Mouse (Mus musculus) 3T3-L1 (cell line): ENCODE data around the gene Lgals4.

Source experiments
- DNase-seq: peaks from one replicate; pipeline ENCODE4 v3.0.0-alpha.2; 2015; ENCODE audit warnings: low read depth, low spot score

The Lgals4 gene

GRCm38 (mm10) chr7:28808221-28808941 is 25.3 kb upstream of the Lgals4 start, which contains the start of gene Hnrnpl:
Gene Hnrnpl, plus strand, starts transcription at chr7:28808541.
- peak; percentile 61 for DNase-seq

GRCm38 (mm10) chr7:28808957-28809393 is 24.7 kb upstream of the Lgals4 start:
- peak; percentile 80 for DNase-seq

DNA sequence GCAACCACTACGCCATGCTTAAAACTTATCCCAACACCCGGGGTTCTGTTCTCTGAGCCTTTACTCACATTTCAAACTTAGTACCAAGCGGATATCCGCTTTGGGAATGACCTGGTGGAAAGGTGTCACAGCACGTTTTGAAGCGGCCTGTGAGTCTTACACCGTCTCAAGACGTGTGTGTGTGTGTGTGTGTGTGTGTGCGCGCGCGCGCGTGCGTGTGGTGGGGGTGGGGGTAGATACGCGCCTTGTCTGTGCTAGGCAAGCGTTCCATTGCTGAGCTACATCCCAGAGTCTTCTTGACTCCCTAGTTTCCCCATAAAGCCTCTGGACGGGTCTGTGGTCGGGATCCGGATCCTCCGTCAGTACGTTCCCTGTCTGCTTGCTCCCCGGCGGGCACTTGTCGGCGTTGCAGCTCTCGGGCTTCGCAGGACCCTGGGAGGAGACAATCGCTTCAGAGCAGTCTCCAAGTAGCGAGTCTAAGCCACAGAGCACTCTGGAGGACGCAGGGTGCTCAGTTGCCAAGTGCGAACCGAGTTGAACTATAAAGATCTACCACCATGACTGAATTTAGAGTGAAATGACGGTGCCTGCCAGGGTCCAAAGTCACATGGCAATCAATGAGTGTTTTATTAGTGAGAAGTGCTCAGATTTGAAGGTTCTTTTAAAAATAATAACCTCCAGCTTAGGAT is 24.1 kb upstream of the Lgals4 start:
- peak; percentile 71 for DNase-seq

- DNase-seq = peak; percentile 99
Observed at GRCm38 (mm10) chr7:28810107-28811066, 23.3 kb upstream of the Lgals4 start.

DNA sequence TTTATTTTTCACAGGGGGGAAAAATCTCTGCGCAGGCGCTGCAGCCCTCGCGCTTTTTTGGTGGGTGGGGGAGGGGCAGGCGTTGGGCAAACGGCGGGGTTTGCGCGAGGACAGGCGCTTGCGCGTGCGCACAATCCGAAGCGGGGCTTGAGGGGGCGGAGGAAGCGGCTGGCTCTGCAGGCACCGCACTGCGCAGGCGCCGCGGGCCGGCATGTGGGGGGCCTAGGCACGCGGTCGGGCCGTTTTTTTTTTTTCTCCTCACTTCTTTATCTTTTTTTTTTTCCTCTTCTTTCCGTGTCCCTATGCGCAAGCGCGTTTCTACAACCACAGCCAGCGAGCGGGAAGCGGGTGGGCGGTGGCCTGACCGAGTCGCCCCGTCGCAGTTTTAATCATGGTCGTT is 22.4 kb upstream of the Lgals4 start:
- DNase-seq = peak; percentile 89

GRCm38 (mm10) chr7:28811640-28812275 is 21.9 kb upstream of the Lgals4 start:
- DNase-seq = no peak

GRCm38 (mm10) chr7:28812436-28812835 is 21.2 kb upstream of the Lgals4 start:
- DNase-seq = no peak

GRCm38 (mm10) chr7:28812949-28813348 is 20.7 kb upstream of the Lgals4 start:
- DNase-seq = no peak

DNA sequence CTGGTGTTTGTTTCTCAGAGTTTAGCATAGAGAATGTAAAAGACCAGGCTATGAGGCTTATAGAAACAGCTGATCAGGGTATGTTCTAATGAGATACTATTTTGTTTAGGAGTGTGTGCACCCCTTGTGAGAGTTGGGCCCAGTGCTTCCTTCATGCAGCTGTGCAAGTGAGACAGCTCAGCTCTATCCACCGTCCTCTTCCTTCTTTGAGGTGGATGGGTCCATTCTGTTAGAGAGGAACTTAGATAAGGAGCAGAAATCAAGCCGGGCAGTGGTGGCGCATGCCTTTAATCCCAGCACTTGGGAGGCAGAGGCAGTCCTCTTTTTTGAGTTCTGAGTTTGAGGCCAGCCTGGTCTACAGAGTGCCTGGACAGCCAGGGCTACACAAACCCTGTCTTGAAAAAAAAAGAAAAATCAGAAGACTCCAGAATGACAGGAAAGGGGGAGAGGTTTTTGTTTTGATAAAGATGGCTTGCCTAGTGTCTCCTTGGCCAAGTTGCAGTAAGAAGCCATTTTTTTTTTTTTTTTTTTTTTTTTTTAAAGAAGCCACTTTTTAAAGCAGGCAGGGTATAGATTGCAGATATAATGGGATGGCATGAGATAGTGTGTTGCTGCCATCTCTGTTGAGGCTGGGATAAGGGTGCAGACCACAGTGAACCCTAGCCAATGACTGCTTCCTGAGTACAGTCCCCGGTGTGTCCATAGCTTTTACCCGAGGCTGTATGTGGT is 19.2 kb upstream of the Lgals4 start:
- no peak for DNase-seq

GRCm38 (mm10) chr7:28815230-28815629 is 18.4 kb upstream of the Lgals4 start:
- no peak for DNase-seq

- no peak for DNase-seq
Observed at GRCm38 (mm10) chr7:28816201-28816600, 17.5 kb upstream of the Lgals4 start.

- no peak for DNase-seq
Observed at GRCm38 (mm10) chr7:28816920-28817319, 16.7 kb upstream of the Lgals4 start.

DNA sequence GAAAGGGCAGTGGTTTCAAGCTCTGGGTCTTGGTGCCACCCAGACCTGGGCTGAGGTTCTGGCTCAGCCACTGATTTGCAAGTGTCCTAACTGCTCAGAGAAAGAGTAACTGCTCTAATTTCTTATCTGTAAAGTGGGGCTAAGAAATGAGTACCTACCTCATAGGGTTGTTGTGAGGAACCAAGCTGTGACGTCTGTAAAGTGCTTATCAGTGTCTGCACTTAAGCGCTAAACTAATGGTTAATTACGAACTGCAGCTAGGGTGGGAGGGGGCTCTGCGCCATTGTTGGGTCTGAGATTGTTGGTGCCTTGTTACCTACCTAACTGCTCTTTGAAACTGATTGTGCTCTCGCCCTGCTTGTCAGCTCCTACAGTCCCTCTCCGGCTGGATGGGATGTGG is 16.1 kb upstream of the Lgals4 start:
- DNase-seq = no peak

GRCm38 (mm10) chr7:28817957-28818356 is 15.7 kb upstream of the Lgals4 start:
- DNase-seq = no peak

DNA sequence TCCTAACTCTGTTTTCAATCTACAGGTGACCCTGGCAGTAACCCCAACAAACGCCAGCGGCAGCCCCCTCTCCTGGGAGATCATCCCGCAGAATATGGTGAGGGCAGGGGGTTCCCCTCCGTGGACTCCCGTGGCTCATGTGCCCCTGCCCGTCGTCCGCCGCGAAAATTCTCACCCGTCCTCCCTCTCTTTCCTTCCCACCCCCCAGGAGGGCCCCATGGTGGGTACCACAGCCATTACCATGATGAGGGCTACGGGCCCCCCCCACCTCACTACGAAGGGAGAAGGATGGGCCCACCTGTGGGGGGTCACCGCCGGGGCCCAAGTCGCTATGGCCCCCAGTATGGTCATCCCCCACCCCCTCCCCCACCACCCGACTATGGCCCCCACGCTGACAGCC is 15.2 kb upstream of the Lgals4 start:
- no peak for DNase-seq

- DNase-seq = no peak
Observed at GRCm38 (mm10) chr7:28818861-28819452, 14.7 kb upstream of the Lgals4 start.

DNA sequence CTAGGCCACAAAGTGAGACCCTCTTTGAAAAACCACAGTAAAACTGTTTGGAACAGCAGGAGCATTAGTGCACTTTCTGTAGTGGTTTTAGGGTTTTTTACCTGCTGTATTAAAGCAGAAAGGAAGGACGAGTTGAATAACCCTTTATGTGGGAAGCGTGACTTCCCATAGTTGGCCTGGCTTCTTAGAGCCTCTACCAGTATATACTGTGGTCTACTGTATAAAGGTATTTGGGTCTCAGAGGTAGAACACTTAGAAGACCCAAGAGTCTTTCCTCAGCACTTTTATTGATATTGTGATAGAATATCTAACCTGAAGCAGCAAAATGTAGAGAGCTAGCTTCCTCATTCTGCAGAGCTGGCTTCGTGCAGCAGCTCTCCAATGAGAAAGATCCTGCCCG is 14.1 kb upstream of the Lgals4 start:
- DNase-seq = no peak

DNA sequence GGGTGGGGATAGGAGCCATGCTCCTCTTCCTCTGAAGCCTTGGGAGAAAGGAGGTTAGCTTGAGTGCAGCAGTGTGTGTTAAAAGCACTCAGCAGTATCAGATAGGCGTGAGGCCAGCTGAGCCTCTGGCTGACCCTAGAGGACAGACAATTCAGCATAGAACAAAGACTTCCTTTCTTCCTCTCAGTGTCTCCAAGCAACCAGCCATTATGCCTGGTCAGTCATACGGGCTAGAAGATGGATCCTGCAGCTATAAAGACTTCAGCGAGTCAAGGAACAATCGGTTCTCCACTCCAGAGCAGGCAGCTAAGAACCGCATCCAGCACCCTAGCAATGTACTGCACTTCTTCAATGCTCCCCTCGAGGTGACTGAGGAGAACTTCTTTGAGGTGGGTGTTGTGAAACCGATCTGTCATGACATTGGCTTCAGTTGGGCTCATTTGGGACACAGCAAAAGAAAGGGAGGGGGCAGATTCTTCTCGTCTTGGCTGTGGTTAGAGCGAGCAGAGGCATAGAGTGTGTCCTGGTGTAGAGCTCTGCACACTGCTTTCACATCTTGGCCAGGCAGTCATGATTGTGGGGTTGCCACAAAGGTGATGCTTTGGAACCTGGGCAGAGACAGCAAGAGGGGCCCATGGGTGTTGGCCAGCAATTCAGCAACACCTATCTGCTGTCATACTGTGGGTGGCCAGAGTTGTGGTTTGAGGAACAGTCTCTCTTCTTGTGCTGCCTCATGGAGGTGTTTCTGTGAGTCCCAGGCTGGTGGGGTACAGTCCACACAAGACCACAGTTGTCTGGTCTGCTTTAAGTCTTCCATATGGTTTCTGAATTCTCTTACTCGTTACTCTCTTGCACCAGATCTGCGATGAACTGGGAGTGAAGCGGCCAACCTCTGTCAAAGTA is 13.0 kb upstream of the Lgals4 start:
- peak; percentile 68 for DNase-seq

- peak; percentile 75 for DNase-seq
Observed at GRCm38 (mm10) chr7:28821261-28821831, 12.3 kb upstream of the Lgals4 start.
